Mouse (Mus musculus): ENCODE results near the gene Tmem82.

The Tmem82 gene

GRCm38 (mm10) chr4:141618565-141619243, at the start of gene Tmem82:
TSS of gene Tmem82 (minus strand) at chr4:141618633.
- no peak for DNase-seq (ENCODE audit: low read depth, low spot score)

DNA sequence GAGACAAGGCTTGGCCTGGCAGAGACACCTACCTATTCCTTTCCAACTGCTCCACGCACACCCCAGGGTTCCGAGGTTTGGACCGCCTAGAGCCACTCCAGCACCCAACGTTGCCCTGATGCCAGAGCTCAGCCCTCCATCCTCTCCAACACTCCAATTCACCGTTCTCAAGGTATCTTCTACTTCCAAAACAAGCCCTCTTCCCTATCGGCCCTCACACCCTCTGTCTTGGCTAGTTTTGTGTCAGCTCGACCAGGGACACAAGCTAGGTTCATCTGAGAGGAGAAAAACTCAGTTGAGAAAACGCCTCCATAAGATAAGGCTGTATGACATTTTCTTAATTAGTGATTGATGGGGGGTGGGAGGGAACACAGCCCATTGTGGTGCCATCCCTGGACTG, 46.4 kb upstream of the Tmem82 start, which contains the start of gene Plekhm2:
Gene Plekhm2 (minus strand): TSS at position 101 of the 400 bp plus-strand sequence.
- no peak for DNase-seq (ENCODE audit: low read depth, low spot score)

DNA sequence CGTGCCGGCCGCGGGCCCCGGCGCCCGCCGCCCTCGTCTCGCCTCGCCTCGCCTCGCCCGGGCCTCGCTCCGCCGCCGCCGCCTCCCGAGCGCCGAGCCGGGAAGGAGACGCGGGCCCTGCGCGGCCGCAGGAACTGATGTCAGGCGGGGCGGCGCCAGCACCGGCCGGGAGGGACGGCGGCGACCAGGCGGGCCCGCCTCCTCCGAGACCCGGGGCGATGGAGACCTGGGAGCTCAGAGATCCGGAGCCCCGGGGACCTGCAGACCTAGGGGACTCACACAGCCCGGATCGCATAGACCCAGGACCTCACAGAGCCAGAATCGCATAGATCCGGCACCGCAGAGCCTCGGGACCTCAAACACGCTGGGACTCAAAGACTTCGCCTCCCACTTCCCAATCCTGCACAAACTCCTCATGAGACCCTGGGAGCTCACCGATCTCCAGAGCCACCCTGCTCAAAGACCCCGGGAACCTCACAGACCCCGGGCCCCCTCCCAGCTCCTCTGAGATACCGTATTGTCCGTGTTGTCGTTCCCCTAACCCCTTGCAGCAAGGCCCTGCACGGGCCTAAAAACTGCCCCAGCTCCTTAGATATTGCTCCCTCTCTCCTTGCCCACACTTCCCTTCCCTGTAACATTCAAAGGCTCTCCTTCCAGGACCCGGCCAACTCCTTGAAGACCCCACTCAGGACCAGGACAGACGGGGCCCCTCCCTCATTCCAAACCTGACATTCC, 45.7 kb upstream of the Tmem82 start:
- no peak for DNase-seq (ENCODE audit: low read depth, low spot score)

DNA sequence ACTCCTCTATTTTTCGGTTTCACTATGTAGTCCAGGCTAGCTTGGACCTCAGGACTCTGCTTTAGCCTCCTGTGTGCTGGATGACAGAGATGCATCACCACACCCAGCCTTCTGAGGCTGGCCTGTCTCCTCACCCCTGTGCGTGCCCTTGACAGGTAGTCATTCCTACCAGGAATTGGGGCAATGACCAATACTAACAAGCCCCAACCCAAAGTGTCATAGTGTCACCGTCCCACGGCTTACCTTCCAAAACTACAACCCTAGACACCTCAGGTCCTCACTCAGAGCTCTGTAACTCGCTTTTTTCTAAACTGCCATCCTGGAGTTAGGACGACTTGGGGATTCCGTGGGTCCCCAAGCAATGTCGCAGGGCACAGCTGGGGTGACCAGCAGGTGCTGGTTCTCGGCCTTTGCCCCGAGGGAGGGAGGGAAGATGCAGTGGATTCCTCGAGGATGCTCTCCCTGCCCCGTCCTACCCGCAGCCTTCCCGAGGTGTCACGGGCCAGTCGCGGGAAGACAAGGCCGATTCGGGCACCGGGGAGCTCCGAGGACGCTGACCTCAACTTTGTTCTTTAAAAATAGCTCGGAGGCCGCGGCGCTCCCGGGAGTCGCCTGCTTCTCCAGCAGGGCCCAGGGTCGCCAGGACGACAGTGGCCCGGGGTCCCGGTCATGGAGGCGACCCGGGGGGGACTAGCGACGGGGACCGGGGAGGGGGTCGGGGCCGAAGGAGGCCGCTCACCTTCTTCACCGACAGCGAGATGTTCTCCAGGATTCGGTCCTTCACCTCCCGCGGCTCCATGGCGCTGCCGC, 44.9 kb upstream of the Tmem82 start:
- DNase-seq (ENCODE audit: low read depth, low spot score) = no peak

DNA sequence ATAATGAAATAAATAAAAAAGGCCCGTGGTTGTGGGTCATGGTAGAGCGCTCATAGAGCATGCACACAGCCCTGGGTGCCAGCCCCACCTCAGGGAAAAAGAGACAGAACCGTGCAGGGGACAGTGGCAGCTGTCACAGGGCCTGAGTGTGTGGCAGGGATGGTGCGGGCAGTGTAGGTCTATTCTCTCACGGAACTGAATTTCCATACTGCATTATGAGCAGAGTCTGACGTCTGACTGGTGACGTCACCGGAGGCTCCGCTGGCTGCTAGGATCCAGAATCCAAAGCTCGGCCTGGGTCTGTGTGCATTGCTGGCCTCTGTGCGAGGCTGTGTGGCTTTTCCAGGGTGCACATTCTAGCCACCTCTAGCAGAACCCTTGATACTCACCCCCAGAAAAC, 42.5 kb upstream of the Tmem82 start:
- no peak for DNase-seq (ENCODE audit: low read depth, low spot score)

- DNase-seq (ENCODE audit: low read depth, low spot score) = no peak
Observed at GRCm38 (mm10) chr4:141659739-141660138, 41.3 kb upstream of the Tmem82 start.

DNA sequence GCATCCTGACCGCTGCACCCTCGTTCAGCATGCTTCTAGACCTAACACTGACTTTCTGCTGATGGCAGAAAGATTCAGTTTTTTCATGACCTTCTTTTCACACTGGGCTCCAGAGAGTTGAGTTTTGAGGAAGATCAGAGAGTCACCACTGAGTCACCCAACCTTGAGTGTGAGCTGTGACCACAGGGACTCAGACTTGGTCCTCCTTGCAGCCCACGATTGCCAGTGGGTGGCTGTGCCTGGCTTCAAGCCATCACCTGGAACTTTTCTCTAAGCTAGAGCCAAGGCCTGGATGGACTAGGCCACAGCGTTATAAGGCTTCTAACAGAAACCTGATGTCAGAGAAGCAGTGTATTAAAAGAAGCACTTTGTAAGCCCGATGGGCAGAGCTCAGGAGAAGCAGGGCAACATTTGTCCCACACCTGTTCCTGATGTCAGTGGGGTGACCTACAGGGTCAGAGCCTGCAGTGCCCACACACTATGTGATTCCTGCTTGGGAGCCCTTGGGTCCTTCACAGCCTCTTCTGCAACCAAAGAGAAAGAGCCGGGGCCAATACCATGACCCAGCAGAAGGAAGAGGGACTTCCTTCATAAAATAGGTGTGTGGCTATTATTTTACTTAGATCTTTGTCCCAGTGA, 40.5 kb upstream of the Tmem82 start:
- no peak for DNase-seq (ENCODE audit: low read depth, low spot score)

DNA sequence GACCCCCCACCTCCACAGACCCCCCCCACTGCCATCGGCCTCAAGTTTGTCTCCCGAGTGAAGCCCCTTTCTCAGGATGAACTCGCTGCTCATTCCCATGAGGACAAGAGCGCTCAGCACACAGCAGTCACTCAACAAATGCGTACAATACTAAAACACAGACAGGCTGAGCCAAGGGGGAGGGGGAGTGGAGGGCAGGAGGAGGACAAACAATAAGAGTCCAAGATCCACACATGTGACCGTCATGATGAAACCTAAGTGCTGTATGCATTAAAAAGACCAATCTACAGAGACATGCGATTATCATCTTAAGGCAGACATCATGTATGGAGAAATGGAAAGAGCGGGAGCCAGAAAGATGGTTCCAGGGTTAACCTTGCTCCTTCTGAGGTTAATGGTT, 38.5 kb upstream of the Tmem82 start:
- DNase-seq (ENCODE audit: low read depth, low spot score) = no peak

GRCm38 (mm10) chr4:141655908-141656608, 37.6 kb upstream of the Tmem82 start:
- no peak for DNase-seq (ENCODE audit: low read depth, low spot score)

- DNase-seq (ENCODE audit: low read depth, low spot score) = no peak
Observed at GRCm38 (mm10) chr4:141654509-141654908, 36.1 kb upstream of the Tmem82 start.

- DNase-seq (ENCODE audit: low read depth, low spot score) = no peak
Observed at GRCm38 (mm10) chr4:141653813-141654212, 35.4 kb upstream of the Tmem82 start.

GRCm38 (mm10) chr4:141653044-141653443, 34.6 kb upstream of the Tmem82 start:
- no peak for DNase-seq (ENCODE audit: low read depth, low spot score)

GRCm38 (mm10) chr4:141651944-141652343, 33.5 kb upstream of the Tmem82 start:
- no peak for DNase-seq (ENCODE audit: low read depth, low spot score)

GRCm38 (mm10) chr4:141651286-141651685, 32.9 kb upstream of the Tmem82 start:
- no peak for DNase-seq (ENCODE audit: low read depth, low spot score)

DNA sequence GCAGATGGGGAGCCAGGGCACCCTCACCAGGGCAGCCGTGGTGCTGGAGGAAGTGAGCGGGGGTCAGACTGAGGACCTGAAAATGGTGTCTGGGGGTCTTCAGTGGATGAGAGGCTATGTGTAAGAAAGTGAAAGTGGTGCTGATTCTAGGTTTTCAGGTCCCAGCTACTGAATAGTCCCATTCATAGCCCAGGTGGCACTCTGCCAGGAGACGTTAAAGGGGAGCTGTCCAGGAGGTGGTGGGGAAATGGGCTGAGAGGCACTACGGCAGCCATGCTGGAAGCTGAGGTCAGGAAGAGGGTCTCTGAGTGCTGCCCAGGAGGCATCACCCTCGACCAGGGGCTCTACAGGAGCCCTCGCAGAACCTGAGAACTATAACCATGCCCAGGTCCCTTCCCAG, 30.8 kb upstream of the Tmem82 start:
- no peak for DNase-seq (ENCODE audit: low read depth, low spot score)

- no peak for DNase-seq (ENCODE audit: low read depth, low spot score)
Observed at GRCm38 (mm10) chr4:141648262-141648661, 29.8 kb upstream of the Tmem82 start.

DNA sequence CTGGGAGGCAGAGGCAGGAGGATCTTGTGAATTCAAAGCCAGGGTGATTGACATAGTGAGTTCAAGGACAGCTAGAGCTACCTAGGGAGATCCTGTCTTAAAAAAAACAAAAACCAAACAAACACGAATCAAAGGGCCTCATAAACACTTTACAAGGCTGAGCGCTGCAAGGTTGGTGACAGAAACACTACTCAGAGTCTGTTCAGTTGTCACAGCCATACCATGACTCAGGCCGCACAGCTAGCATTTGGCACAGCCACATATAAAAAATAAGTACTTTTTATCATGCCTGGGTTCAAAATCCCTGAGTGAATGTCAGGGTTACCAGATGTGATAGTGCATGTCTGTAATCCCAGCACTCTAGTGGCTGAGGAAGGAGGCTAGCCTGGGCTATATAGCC, 28.8 kb upstream of the Tmem82 start:
- no peak for DNase-seq (ENCODE audit: low read depth, low spot score)

DNA sequence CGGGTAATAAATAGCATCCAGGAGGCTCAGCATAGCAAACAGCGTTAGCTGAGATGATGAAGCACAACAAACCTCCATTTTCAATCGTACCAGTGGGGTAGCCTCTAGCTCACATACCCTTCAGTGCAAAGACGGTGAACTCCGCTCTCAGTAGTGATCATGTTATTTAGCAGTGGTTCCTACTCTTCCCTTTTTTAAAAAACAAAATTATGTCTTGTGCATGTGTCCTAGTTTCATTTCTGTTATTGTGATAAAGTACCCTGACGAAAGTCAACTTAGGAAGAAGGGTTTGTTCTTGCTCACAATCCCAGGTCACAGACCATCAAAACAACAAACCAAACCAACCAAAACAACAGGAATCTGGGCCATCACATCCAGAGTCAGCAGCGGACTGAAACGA, 27.6 kb upstream of the Tmem82 start:
- DNase-seq (ENCODE audit: low read depth, low spot score) = no peak

DNA sequence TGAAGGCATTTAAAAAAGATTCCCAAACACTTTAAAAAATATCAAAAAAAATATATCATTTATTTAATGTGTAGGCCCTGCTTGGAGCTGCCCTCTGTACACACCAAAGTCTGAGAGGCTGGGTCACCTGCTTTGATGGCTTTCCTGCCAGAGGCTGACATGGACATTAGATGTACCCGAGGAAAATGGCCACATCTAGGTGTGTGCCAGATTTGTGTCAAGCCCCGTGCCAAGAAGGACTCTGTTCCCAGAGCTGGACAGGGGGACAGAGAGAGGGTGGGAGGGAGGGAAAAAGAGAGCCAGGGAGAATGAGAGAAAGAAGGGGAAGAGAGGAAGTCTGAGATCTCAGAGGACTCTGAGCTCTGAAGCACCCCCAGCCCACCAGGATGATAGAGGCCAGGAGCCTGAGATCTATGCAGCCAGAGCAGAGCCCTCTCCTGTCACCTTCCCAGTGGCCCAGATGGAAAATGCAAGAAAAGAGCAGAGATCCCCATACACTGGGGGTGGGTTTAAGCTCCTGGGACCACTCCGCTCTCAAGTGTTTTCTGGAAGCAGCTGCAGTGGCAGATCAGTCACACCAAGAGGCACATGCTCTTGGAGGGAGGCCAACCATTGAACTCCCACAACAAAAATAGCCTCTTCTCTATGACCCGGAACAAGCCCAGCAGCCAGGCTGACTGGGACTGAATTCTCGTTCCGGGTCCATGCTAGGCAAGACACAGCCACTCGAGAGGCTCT, 24.9 kb upstream of the Tmem82 start:
- DNase-seq (ENCODE audit: low read depth, low spot score) = no peak

DNA sequence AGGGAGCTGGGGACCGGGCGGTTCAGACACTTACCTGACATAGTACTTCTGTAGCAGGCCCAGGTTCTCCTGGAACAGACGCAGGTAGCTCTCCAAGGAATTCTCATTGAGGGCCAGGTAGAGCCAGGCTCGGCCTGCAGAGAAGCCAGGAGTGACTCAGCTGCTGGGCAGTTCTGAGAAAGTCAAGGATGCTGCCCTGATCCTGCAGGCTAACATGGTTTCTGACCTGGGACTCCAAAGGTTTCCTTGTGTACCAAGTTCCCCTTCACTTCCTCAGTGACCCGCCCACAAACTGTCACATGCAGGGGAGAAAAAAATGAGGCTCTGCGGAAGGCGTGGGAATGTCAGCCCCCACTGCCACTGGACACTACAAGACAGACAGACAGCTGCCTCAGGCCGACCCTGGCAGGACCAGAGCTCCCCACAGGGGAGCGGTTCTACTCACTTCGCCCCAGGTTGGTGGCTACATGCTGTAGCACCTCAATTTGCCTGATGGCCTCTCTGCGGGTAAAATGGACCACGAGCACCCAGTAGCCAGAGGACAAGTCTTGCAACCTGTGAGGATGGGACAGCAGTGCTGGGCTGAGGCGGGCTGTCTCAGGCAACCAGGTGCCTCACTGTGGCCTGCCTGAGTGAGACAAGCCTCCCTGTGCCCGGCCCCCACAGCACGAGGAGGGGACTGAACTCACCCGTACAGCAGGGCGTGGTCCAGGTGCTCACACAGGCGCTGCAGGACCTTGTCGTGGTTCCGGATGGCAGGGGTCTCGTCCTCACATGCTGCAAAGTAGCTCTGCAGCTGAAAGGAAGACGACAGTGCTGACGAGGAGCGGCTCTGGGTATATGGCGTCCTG, 23.8 kb upstream of the Tmem82 start:
- no peak for DNase-seq (ENCODE audit: low read depth, low spot score)
